Mouse (Mus musculus): ENCODE results near the gene Abcc5. TPM values are rescaled to one million over a fixed set of nuclear protein-coding genes. Genes with fewer than 3 reads are reported as not detected.
"Not testable (repeated sequence)": the region's sequence is repeated elsewhere in the genome, so short reads cannot be mapped to it uniquely, and the experiment has no call there.

Abcc5 gene
- polyA plus RNA-seq, 1 experiment: 148 TPM

DNA sequence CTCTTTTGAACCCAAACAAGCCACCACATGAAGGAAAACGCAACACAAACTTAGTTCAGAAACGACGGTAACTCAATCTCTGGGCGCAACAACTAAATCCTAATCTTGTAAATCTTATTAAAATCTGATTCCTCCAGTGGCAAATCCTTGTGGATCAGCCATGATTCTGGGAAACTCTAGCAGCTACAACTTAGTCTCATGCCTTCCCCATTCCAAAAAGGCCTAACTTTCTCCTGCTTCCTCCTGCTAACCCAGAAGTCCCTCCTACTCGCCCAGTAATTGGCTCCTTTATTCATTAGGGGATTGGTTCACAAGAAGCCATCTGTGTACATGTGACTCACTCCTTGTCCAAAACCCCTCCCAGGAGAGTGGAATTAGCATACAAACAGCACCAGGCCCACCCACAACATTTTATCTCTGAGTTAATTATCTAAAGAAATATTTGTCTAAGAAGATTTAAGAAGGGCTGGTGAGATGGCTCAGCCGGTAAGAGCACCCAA is 28.0 kb upstream of the Abcc5 start:
- no peak for DNase-seq
- WGBS: 93% methylated on average over 6 of the region's 6 CpGs
- no peaks in the 10 kb centered on the region for H3K4me1 ChIP-seq (ENCODE audit: control insufficient read depth, insufficient read depth, low read length)
- TF ChIP-seq CTCF (IDR thresholded peaks at IDR 0.05; ENCODE audit: insufficient read depth, low read length) (no peak), POLR2A (IDR thresholded peaks at IDR 0.05; ENCODE audit: borderline replicate concordance, extremely low read depth, low read depth, low read length) (no peak)
- no peak overlapping the region for H3K4me3 ChIP-seq (replicated peaks; ENCODE audit: extremely low read depth, low read depth, low read length)

DNA sequence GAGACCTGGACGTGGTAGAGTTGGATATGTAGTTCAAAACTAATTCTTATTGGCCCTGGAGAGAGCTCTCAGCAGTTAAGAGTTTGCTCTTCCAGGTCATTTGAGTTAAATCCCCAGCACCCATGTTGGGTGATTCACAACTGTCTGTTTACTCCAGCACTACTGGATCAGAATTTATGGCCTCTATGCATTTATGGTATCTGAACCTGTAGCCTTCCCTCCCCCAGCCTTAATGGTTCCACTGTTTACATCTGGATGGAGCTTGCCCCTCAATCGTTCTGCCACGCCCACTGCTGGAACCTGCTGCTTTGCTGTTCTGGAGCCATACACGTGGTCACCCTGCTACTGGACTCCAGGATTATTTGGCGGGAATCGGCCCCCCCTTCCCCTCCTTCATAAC is 25.6 kb upstream of the Abcc5 start:
- TF ChIP-seq CTCF (IDR thresholded peaks at IDR 0.05; ENCODE audit: insufficient read depth, low read length) (no peak), POLR2A (IDR thresholded peaks at IDR 0.05; ENCODE audit: borderline replicate concordance, extremely low read depth, low read depth, low read length) (no peak)
- no peak for DNase-seq
- H3K4me1 ChIP-seq (ENCODE audit: control insufficient read depth, insufficient read depth, low read length): no peaks in the 10 kb centered on the region
- WGBS: 66% methylated on average over 6 of the region's 6 CpGs
- no peak overlapping the region for H3K4me3 ChIP-seq (replicated peaks; ENCODE audit: extremely low read depth, low read depth, low read length)

GRCm38 (mm10) chr16:20445871-20446270 is 19.7 kb upstream of the Abcc5 start:
- no peaks in the 10 kb centered on the region for H3K4me1 ChIP-seq (ENCODE audit: control insufficient read depth, insufficient read depth, low read length)
- TF ChIP-seq CTCF (IDR thresholded peaks at IDR 0.05; ENCODE audit: insufficient read depth, low read length) (no peak), POLR2A (IDR thresholded peaks at IDR 0.05; ENCODE audit: borderline replicate concordance, extremely low read depth, low read depth, low read length) (no peak)
- WGBS: 56% methylated on average over 1 of the region's 1 CpGs
- DNase-seq: no peak
- no peak overlapping the region for H3K4me3 ChIP-seq (replicated peaks; ENCODE audit: extremely low read depth, low read depth, low read length)

- Histone ChIP-seq H3K4me1 (ENCODE audit: control insufficient read depth, insufficient read depth, low read length) (no peaks in the 10 kb centered on the region), H3K4me3 (replicated peaks; ENCODE audit: extremely low read depth, low read depth, low read length) (no peak overlapping the region)
- WGBS: 56% methylated on average over 7 of the region's 7 CpGs
- no peak for DNase-seq
- no peak for TF ChIP-seq POLR2A (IDR thresholded peaks at IDR 0.05; ENCODE audit: borderline replicate concordance, extremely low read depth, low read depth, low read length)
Observed at GRCm38 (mm10) chr16:20444831-20445388, 18.7 kb upstream of the Abcc5 start.

GRCm38 (mm10) chr16:20442871-20443270 is 16.7 kb upstream of the Abcc5 start:
- 73% methylated on average over 2 of the region's 2 CpGs for WGBS
- no peak for DNase-seq
- TF ChIP-seq POLR2A (IDR thresholded peaks at IDR 0.05; ENCODE audit: borderline replicate concordance, extremely low read depth, low read depth, low read length) (no peak), CTCF (IDR thresholded peaks at IDR 0.05; ENCODE audit: insufficient read depth, low read length) (no peak)
- no peak overlapping the region for H3K4me3 ChIP-seq (replicated peaks; ENCODE audit: extremely low read depth, low read depth, low read length)
- no peaks in the 10 kb centered on the region for H3K4me1 ChIP-seq (ENCODE audit: control insufficient read depth, insufficient read depth, low read length)

DNA sequence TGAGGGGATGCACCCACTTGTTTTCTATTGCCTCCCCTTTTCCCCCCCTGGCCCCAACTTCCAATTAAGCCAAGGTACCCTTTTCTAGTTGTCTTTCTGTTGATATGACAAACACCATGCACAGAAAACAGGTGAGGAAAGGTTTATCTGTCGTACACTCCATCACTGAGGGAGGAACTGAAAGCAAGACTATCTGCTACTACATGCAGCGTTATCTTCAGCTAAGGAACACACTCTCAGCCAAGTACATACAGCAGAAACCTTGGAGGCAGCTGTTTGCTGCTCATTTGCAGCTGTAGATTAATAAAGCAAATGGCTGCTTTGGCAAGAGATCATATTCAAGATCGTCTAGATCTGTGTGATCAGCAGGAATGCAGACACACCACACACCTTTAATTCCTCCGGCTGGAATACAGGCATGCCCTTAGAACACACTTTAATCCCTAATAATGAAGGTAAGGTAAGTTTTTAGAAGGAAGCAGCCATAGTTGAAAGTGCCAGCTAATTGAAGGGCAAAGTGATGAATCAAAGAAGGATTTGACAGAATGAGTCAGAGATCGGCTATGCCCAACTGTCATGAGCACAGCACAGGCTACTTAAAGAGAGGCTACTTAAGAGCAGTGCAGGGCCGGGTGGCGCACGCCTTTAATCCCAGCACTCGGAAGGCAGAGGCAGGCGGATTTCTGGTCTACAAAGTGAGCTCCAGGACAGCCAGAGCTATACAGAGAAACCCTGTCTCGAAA is 12.7 kb upstream of the Abcc5 start:
- WGBS: 78% methylated on average over 11 of the region's 11 CpGs
- TF ChIP-seq CTCF (IDR thresholded peaks at IDR 0.05; ENCODE audit: insufficient read depth, low read length) (no peak), POLR2A (IDR thresholded peaks at IDR 0.05; ENCODE audit: borderline replicate concordance, extremely low read depth, low read depth, low read length) (no peak)
- DNase-seq: no peak
- Histone ChIP-seq H3K4me1 (ENCODE audit: control insufficient read depth, insufficient read depth, low read length) (no peaks in the 10 kb centered on the region), H3K4me3 (replicated peaks; ENCODE audit: extremely low read depth, low read depth, low read length) (no peak overlapping the region)

DNA sequence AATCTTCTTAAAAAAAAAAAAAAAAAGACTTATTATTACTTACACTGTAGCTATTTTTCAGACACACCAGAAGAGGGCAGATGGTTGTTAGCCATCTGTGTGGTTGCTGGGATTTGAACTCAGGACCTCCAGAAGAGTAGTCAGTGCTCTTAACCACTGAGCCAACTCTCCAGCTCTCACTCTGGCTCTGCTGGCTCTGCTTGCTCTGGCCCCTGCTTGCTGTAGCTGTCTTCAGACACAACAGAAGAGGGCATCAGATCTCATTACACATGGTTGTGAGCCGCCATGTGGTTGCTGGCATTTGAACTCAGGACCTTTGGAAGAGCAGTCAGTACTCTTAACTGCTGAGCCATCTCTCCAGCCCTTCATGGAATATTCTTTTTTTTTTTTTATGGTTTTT is 11.9 kb upstream of the Abcc5 start:
- not testable (repeated sequence) for H3K4me3 ChIP-seq (replicated peaks; ENCODE audit: extremely low read depth, low read depth, low read length); DNase-seq; H3K4me1 ChIP-seq (ENCODE audit: control insufficient read depth, insufficient read depth, low read length)
- 75% methylated on average over 1 of the region's 1 CpGs for WGBS

GRCm38 (mm10) chr16:20436281-20436680 is 10.1 kb upstream of the Abcc5 start:
- no peak overlapping the region for H3K4me3 ChIP-seq (replicated peaks; ENCODE audit: extremely low read depth, low read depth, low read length)
- 64% methylated on average over 3 of the region's 3 CpGs for WGBS
- no peak for TF ChIP-seq CTCF (IDR thresholded peaks at IDR 0.05; ENCODE audit: insufficient read depth, low read length)
- no peak for TF ChIP-seq POLR2A (IDR thresholded peaks at IDR 0.05; ENCODE audit: borderline replicate concordance, extremely low read depth, low read depth, low read length)
- DNase-seq: no peak
- no peaks in the 10 kb centered on the region for H3K4me1 ChIP-seq (ENCODE audit: control insufficient read depth, insufficient read depth, low read length)

DNA sequence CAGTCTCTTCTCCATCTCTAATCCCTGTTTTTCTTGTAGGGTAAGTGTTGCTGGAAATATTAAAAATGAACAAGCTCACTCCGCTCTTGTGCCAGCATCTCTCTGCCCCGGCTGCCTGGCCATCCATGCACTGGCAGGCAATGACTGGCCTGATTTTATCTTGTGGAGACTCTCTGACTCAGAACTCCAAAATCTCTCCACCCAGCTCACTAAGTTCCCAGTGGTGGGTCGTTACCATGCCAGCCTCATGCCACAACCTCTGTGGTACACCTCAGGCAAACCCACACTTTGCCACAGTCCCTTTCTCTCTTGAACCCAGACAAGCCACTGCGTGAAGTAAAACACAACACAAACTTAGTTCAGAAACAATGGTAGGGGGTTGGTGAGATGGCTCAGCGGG is 3.1 kb upstream of the Abcc5 start:
- Histone ChIP-seq H3K4me3 (replicated peaks; ENCODE audit: extremely low read depth, low read depth, low read length) (no peak overlapping the region), H3K4me1 (ENCODE audit: control insufficient read depth, insufficient read depth, low read length) (peaks cover 8% of the 10 kb centered on the region)
- 82% methylated on average over 5 of the region's 5 CpGs for WGBS
- DNase-seq: no peak
- TF ChIP-seq POLR2A (IDR thresholded peaks at IDR 0.05; ENCODE audit: borderline replicate concordance, extremely low read depth, low read depth, low read length) (no peak), CTCF (IDR thresholded peaks at IDR 0.05; ENCODE audit: insufficient read depth, low read length) (no peak)

GRCm38 (mm10) chr16:20427566-20427965 is 1.4 kb upstream of the Abcc5 start:
- TF ChIP-seq POLR2A (IDR thresholded peaks at IDR 0.05; ENCODE audit: borderline replicate concordance, extremely low read depth, low read depth, low read length): no peak
- no peak for TF ChIP-seq CTCF (IDR thresholded peaks at IDR 0.05; ENCODE audit: insufficient read depth, low read length)
- Histone ChIP-seq H3K4me1 (ENCODE audit: control insufficient read depth, insufficient read depth, low read length) (peaks cover 10% of the 10 kb centered on the region), H3K4me3 (replicated peaks; ENCODE audit: extremely low read depth, low read depth, low read length) (no peak overlapping the region)
- DNase-seq: no peak
- WGBS: 73% methylated on average over 4 of the region's 4 CpGs

Data from lung, adult 2 months (tissue).